Mouse (Mus musculus) kidney, embryonic 15.5 days (tissue): ENCODE measurements around the gene Gpr34. TPM values are rescaled to one million over a fixed set of nuclear protein-coding genes. Genes with fewer than 3 reads are reported as not detected.

ENCODE experiments used
- ATAC-seq: fragments of 200-750 bp; cut with Nextera tagmentation; replicated peaks from 2 replicates; pipeline ENCODE4 v1.8.0; 2017; ENCODE audit warnings: moderate TSS enrichment; ENCODE audit not compliant: low FRiP score
- H3K27ac ChIP-seq: fragments of 300-500 bp; sonication (generic); 2 replicates; pipeline ENCODE4 v1.5.1; 2015; ENCODE audit warnings: mild to moderate bottlenecking, inconsistent platforms
- H3K27me3 ChIP-seq: fragments of 300-500 bp; sonication (generic); 2 replicates; pipeline ENCODE4 v1.6.1; 2015; ENCODE audit warnings: inconsistent platforms
- H3K36me3 ChIP-seq: fragments of 300-500 bp; sonication (generic); 2 replicates; pipeline ENCODE4 v1.6.1; 2015; ENCODE audit warnings: inconsistent platforms
- H3K4me1 ChIP-seq: fragments of 300-500 bp; sonication (generic); 2 replicates; pipeline ENCODE4 v1.6.1; 2015; ENCODE audit warnings: inconsistent platforms
- H3K4me2 ChIP-seq: fragments of 300-500 bp; sonication (generic); 2 replicates; pipeline ENCODE4 v1.6.1; 2015; ENCODE audit warnings: moderate library complexity, mild to moderate bottlenecking, inconsistent platforms
- H3K4me3 ChIP-seq: fragments of 300-500 bp; sonication (generic); replicated peaks from 2 replicates; pipeline ENCODE4 v1.5.1; 2015; ENCODE audit warnings: mild to moderate bottlenecking, inconsistent platforms
- H3K9ac ChIP-seq: fragments of 300-500 bp; sonication (generic); 2 replicates; pipeline ENCODE4 v1.6.1; 2015; ENCODE audit warnings: mild to moderate bottlenecking, inconsistent platforms
- H3K9me3 ChIP-seq: fragments of 300-500 bp; sonication (generic); replicated peaks from 2 replicates; pipeline ENCODE4 v1.6.1; 2016; ENCODE audit warnings: inconsistent platforms
- WGBS: fragments of 180-500 bp; shearing (Covaris S2); methylation state at CpG from one replicate; pipeline ENCODE4 v1.1.7; 2015; ENCODE audit warnings: mixed read lengths; 5-methylcytosine and 5-hydroxymethylcytosine counted together
- polyA plus RNA-seq: library from polyadenylated mRNA; unstranded; fragments of >200 nt; fragmentation: Nextera tagmentation; extraction: Ambion mirVana; gene quantifications from 2 replicates; pipeline ENCODE4 v1.2.1, GENCODE M21; 2015

Gpr34 gene
- 1.0 and 1.1 TPM in 2 replicates for polyA plus RNA-seq

- H3K36me3 ChIP-seq, result no peaks in the 10 kb centered on the region
- no peak within 1 kb of the TSS for H3K27ac ChIP-seq
- H3K9ac ChIP-seq, result no peak within 1 kb of the TSS
- H3K4me1 ChIP-seq, result no peaks in the 10 kb centered on the region
- H3K4me3 ChIP-seq, result no peak within 1 kb of the TSS
- H3K9me3 ChIP-seq, result no peaks in the 10 kb centered on the region
- WGBS, result 63% methylated on average over 5 of the region's 5 CpGs
- H3K27me3 ChIP-seq, result peaks cover 3% of the 10 kb centered on the region; the same call in 1 of the 2 replicates
- no peak for ATAC-seq
- H3K4me2 ChIP-seq, result no peak within 1 kb of the TSS
These were observed at the start of gene Gpr34 for GRCm38 (mm10) chrX:13631599-13632283. Gene Gpr34, plus strand, starts transcription at chrX:13632089.

GRCm38 (mm10) chrX:13599373-13599772, 32.5 kb upstream of the Gpr34 start:
- H3K4me2 ChIP-seq, result no peak overlapping the region
- H3K27ac ChIP-seq, result no peak overlapping the region
- no peaks in the 10 kb centered on the region for H3K9me3 ChIP-seq
- no peaks in the 10 kb centered on the region for H3K4me1 ChIP-seq
- ATAC-seq, result no peak
- no peaks in the 10 kb centered on the region for H3K36me3 ChIP-seq
- no peak overlapping the region for H3K9ac ChIP-seq
- whole genome bisulfite sequencing, result 86% methylated on average over 2 of the region's 2 CpGs
- 0 out of 2 replicates have a peak, but pooled peaks cover 3% of the 10 kb centered on the region for H3K27me3 ChIP-seq
- no peak overlapping the region for H3K4me3 ChIP-seq

- H3K4me2 ChIP-seq, result no peak overlapping the region
- 45% methylated on average over 1 of the region's 1 CpGs for WGBS
- H3K9ac ChIP-seq, result no peak overlapping the region
- ATAC-seq, result no peak
- no peaks in the 10 kb centered on the region for H3K4me1 ChIP-seq
- no peaks in the 10 kb centered on the region for H3K9me3 ChIP-seq
- no peaks in the 10 kb centered on the region for H3K36me3 ChIP-seq
- 0 out of 2 replicates have a peak, but pooled peaks cover 3% of the 10 kb centered on the region for H3K27me3 ChIP-seq
- H3K27ac ChIP-seq, result no peak overlapping the region
- H3K4me3 ChIP-seq, result no peak overlapping the region
These were observed 31.9 kb upstream of the Gpr34 start for GRCm38 (mm10) chrX:13599966-13600365.

- 0 out of 2 replicates have a peak, but pooled peaks cover 4% of the 10 kb centered on the region for H3K36me3 ChIP-seq
- no peak overlapping the region for H3K27ac ChIP-seq
- 57% methylated on average over 3 of the region's 3 CpGs for WGBS
- peaks cover 6% of the 10 kb centered on the region; the same call in 1 of the 2 replicates for H3K27me3 ChIP-seq
- no peaks in the 10 kb centered on the region for H3K9me3 ChIP-seq
- H3K9ac ChIP-seq, result no peak overlapping the region
- no peaks in the 10 kb centered on the region for H3K4me1 ChIP-seq
- H3K4me2 ChIP-seq, result no peak overlapping the region
- H3K4me3 ChIP-seq, result no peak overlapping the region
- ATAC-seq, result no peak
These were observed 25.1 kb upstream of the Gpr34 start for GRCm38 (mm10) chrX:13606741-13607140.

- H3K9me3 ChIP-seq, result no peaks in the 10 kb centered on the region
- H3K27ac ChIP-seq, result no peak overlapping the region
- no peak overlapping the region for H3K4me2 ChIP-seq
- ATAC-seq, result no peak
- H3K9ac ChIP-seq, result no peak overlapping the region
- 0 out of 2 replicates have a peak, but pooled peaks cover 4% of the 10 kb centered on the region for H3K36me3 ChIP-seq
- H3K27me3 ChIP-seq, result peaks cover 6% of the 10 kb centered on the region; the same call in 1 of the 2 replicates
- 52% methylated on average over 3 of the region's 3 CpGs for WGBS
- H3K4me1 ChIP-seq, result no peaks in the 10 kb centered on the region
- no peak overlapping the region for H3K4me3 ChIP-seq
These were observed 24.1 kb upstream of the Gpr34 start for GRCm38 (mm10) chrX:13607752-13608151.

GRCm38 (mm10) chrX:13611114-13611513, 20.8 kb upstream of the Gpr34 start:
- Histone ChIP-seq H3K36me3 (peaks cover 7% of the 10 kb centered on the region; the same call in 1 of the 2 replicates), H3K9ac (no peak overlapping the region), H3K27me3 (peaks cover 9% of the 10 kb centered on the region; the same call in 1 of the 2 replicates), H3K4me3 (no peak overlapping the region), H3K4me1 (no peaks in the 10 kb centered on the region), H3K4me2 (no peak overlapping the region), H3K27ac (no peak overlapping the region), H3K9me3 (no peaks in the 10 kb centered on the region)
- WGBS, result 89% methylated on average over 5 of the region's 5 CpGs
- no peak for ATAC-seq

- no peak overlapping the region for H3K4me3 ChIP-seq
- no peaks in the 10 kb centered on the region for H3K9me3 ChIP-seq
- H3K36me3 ChIP-seq, result peaks cover 7% of the 10 kb centered on the region; the same call in 1 of the 2 replicates
- H3K27ac ChIP-seq, result no peak overlapping the region
- H3K9ac ChIP-seq, result no peak overlapping the region
- no peak overlapping the region for H3K4me2 ChIP-seq
- ATAC-seq, result no peak
- H3K27me3 ChIP-seq, result 0 out of 2 replicates have a peak, but pooled peaks cover 4% of the 10 kb centered on the region
- H3K4me1 ChIP-seq, result no peaks in the 10 kb centered on the region
- WGBS, result 71% methylated on average over 2 of the region's 2 CpGs
These were observed 19.8 kb upstream of the Gpr34 start for GRCm38 (mm10) chrX:13612115-13612514.

- H3K9ac ChIP-seq, result no peak overlapping the region
- peaks cover 3% of the 10 kb centered on the region; the same call in 1 of the 2 replicates for H3K36me3 ChIP-seq
- no peak overlapping the region for H3K27ac ChIP-seq
- H3K4me3 ChIP-seq, result no peak overlapping the region
- peaks cover 4% of the 10 kb centered on the region; the same call in 1 of the 2 replicates for H3K27me3 ChIP-seq
- WGBS, result 67% methylated on average over 1 of the region's 1 CpGs
- H3K9me3 ChIP-seq, result no peaks in the 10 kb centered on the region
- H3K4me2 ChIP-seq, result no peak overlapping the region
- ATAC-seq, result no peak
- H3K4me1 ChIP-seq, result no peaks in the 10 kb centered on the region
These were observed 15.2 kb upstream of the Gpr34 start for GRCm38 (mm10) chrX:13616726-13617125.

GRCm38 (mm10) chrX:13617294-13617693, 14.6 kb upstream of the Gpr34 start:
- Histone ChIP-seq H3K36me3 (peaks cover 3% of the 10 kb centered on the region; the same call in 1 of the 2 replicates), H3K4me3 (no peak overlapping the region), H3K4me2 (no peak overlapping the region), H3K27ac (no peak overlapping the region), H3K9me3 (no peaks in the 10 kb centered on the region), H3K9ac (no peak overlapping the region), H3K27me3 (peaks cover 4% of the 10 kb centered on the region; the same call in 1 of the 2 replicates), H3K4me1 (no peaks in the 10 kb centered on the region)
- WGBS, result 94% methylated on average over 1 of the region's 1 CpGs
- no peak for ATAC-seq

GRCm38 (mm10) chrX:13618476-13618875, 13.4 kb upstream of the Gpr34 start:
- Histone ChIP-seq H3K4me3 (no peak overlapping the region), H3K4me2 (no peak overlapping the region), H3K9ac (no peak overlapping the region), H3K27me3 (peaks cover 4% of the 10 kb centered on the region; the same call in 1 of the 2 replicates), H3K36me3 (0 out of 2 replicates have a peak, but pooled peaks cover under 1% of the 10 kb centered on the region), H3K4me1 (no peaks in the 10 kb centered on the region), H3K9me3 (no peaks in the 10 kb centered on the region), H3K27ac (no peak overlapping the region)
- 72% methylated on average over 4 of the region's 4 CpGs for WGBS
- ATAC-seq, result no peak

- Histone ChIP-seq H3K36me3 (0 out of 2 replicates have a peak, but pooled peaks cover 4% of the 10 kb centered on the region), H3K4me3 (no peak overlapping the region), H3K4me1 (no peaks in the 10 kb centered on the region), H3K27me3 (peaks cover 7% of the 10 kb centered on the region; the same call in 1 of the 2 replicates), H3K9me3 (no peaks in the 10 kb centered on the region), H3K9ac (no peak overlapping the region), H3K4me2 (no peak overlapping the region), H3K27ac (no peak overlapping the region)
- ATAC-seq, result no peak
- WGBS, result 80% methylated on average over 4 of the region's 4 CpGs
These were observed 10.4 kb upstream of the Gpr34 start for GRCm38 (mm10) chrX:13621473-13621872.

- Histone ChIP-seq H3K27ac (no peak overlapping the region), H3K4me1 (no peaks in the 10 kb centered on the region), H3K27me3 (peaks cover 7% of the 10 kb centered on the region; the same call in 1 of the 2 replicates), H3K36me3 (0 out of 2 replicates have a peak, but pooled peaks cover 4% of the 10 kb centered on the region), H3K9me3 (no peaks in the 10 kb centered on the region), H3K4me3 (no peak overlapping the region), H3K9ac (no peak overlapping the region), H3K4me2 (no peak overlapping the region)
- 78% methylated on average over 5 of the region's 5 CpGs for WGBS
- ATAC-seq, result no peak
These were observed 9.2 kb upstream of the Gpr34 start for GRCm38 (mm10) chrX:13622654-13623053.
